Mouse (Mus musculus): Measurements from ENCODE around the gene Riox2. TPM values are rescaled to one million over a fixed set of nuclear protein-coding genes. Genes with fewer than 3 reads are reported as not detected.

The Riox2 gene
- polyA plus RNA-seq (2014; fragmentation: Nextera tagmentation; extraction: Ambion mirVana), result 24.2 and 25.9 TPM in 2 replicates

GRCm38 (mm10) chr16:59471637-59472278, at the start of gene Riox2:
Gene Riox2 (plus strand): TSS chr16:59471775.
- Histone ChIP-seq H3K36me3 (ENCODE audit: control insufficient read depth, insufficient read depth, low read length) (peaks cover 14% of the 10 kb centered on the region), H3K9me3 (ENCODE audit: control insufficient read depth, low read length) (no peaks in the 10 kb centered on the region), H3K4me1 (ENCODE audit: control insufficient read depth in 2 of 2, insufficient read depth in 2 of 2, low read length in 2 of 2) (peaks cover 0 to 12% of the 10 kb centered on the region in 2 experiments; a peak in 2 of 4 replicates), H3K27me3 (ENCODE audit: control insufficient read depth, insufficient read depth, low read length) (no peaks in the 10 kb centered on the region), H3K9ac (ENCODE audit: low read length) (peak within 1 kb of the TSS; percentile 79), H3K4me3 (ENCODE audit: control insufficient read depth in 1 of 2, insufficient read depth in 1 of 2, low read depth in 1 of 2, low read length in 2 of 2) (peak within 1 kb of the TSS; percentile 78), H3K4me2 (ENCODE audit: low read length) (peak within 1 kb of the TSS; percentile 72), H3K27ac (replicated peaks in 1 of 2; ENCODE audit: control insufficient read depth in 1 of 2, insufficient read depth in 1 of 2, low read depth in 2 of 2, low read length in 2 of 2) (peak within 1 kb of the TSS; percentile 67 to 76)
- ATAC-seq (ENCODE audit: insufficient number of reproducible peaks, insufficient read depth, low FRiP score, low read depth), result peak; percentile 87
- WGBS, result 2% methylated on average over 55 of the region's 56 CpGs

DNA sequence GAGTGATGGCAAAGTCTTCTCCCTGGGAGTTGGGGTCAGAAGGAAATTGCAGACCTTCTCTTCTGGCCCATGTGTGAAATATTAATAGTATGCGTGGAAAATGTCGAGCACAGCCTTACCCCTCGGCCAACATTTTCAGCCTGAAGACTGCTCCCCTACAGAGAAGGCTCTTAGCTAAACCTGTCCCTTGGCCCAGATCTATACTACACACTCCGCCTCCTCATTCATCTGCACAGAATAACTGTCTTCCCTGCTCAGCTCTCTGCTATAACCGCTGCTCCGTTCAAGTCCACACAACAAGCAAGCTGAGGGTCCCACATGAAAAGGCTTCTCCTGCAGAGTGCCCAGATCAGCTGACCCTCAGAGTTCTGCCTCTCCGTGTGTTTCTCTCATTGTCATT, 43.6 kb upstream of the Riox2 start:
- H3K4me2 ChIP-seq (ENCODE audit: low read length), result no peak overlapping the region
- 83% methylated on average over 7 of the region's 7 CpGs for WGBS
- no peaks in the 10 kb centered on the region for H3K9me3 ChIP-seq (ENCODE audit: control insufficient read depth, low read length)
- H3K27me3 ChIP-seq (ENCODE audit: control insufficient read depth, insufficient read depth, low read length), result no peaks in the 10 kb centered on the region
- no peaks in the 10 kb centered on the region for H3K4me1 ChIP-seq (ENCODE audit: control insufficient read depth in 2 of 2, insufficient read depth in 2 of 2, low read length in 2 of 2)
- no peak overlapping the region for H3K9ac ChIP-seq (ENCODE audit: low read length)
- ATAC-seq (ENCODE audit: insufficient number of reproducible peaks, insufficient read depth, low FRiP score, low read depth), result no peak
- no peak overlapping the region for H3K27ac ChIP-seq (replicated peaks in 1 of 2; ENCODE audit: control insufficient read depth in 1 of 2, insufficient read depth in 1 of 2, low read depth in 2 of 2, low read length in 2 of 2)
- no peaks in the 10 kb centered on the region for H3K36me3 ChIP-seq (ENCODE audit: control insufficient read depth, insufficient read depth, low read length)
- H3K4me3 ChIP-seq (ENCODE audit: control insufficient read depth in 1 of 2, insufficient read depth in 1 of 2, low read depth in 1 of 2, low read length in 2 of 2), result no peak overlapping the region

DNA sequence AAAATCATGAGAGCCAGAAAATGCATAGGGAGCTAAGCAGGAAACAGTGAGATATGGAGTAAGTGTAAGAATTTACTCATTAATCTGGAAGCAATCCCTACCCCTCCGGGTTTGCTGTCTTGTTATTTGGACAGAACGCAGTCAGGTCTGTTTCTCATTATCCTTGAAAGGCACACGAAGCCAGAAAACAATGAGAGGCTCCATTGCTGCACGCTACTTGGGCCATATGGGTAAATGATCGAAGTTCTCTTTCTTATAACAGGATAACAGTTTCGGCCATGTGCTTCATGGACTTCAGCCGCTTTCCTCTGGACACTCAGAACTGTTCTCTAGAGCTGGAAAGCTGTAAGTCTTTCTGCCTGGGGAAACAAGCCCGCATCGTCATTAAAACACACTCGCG, 38.4 kb upstream of the Riox2 start:
- no peaks in the 10 kb centered on the region for H3K4me1 ChIP-seq (ENCODE audit: control insufficient read depth in 2 of 2, insufficient read depth in 2 of 2, low read length in 2 of 2)
- H3K4me3 ChIP-seq (ENCODE audit: control insufficient read depth in 1 of 2, insufficient read depth in 1 of 2, low read depth in 1 of 2, low read length in 2 of 2), result no peak overlapping the region
- no peaks in the 10 kb centered on the region for H3K9me3 ChIP-seq (ENCODE audit: control insufficient read depth, low read length)
- no peak for ATAC-seq (ENCODE audit: insufficient number of reproducible peaks, insufficient read depth, low FRiP score, low read depth)
- H3K27ac ChIP-seq (replicated peaks in 1 of 2; ENCODE audit: control insufficient read depth in 1 of 2, insufficient read depth in 1 of 2, low read depth in 2 of 2, low read length in 2 of 2), result no peak overlapping the region
- H3K27me3 ChIP-seq (ENCODE audit: control insufficient read depth, insufficient read depth, low read length), result no peaks in the 10 kb centered on the region
- no peak overlapping the region for H3K4me2 ChIP-seq (ENCODE audit: low read length)
- H3K36me3 ChIP-seq (ENCODE audit: control insufficient read depth, insufficient read depth, low read length), result no peaks in the 10 kb centered on the region
- no peak overlapping the region for H3K9ac ChIP-seq (ENCODE audit: low read length)
- 81% methylated on average over 11 of the region's 11 CpGs for WGBS

DNA sequence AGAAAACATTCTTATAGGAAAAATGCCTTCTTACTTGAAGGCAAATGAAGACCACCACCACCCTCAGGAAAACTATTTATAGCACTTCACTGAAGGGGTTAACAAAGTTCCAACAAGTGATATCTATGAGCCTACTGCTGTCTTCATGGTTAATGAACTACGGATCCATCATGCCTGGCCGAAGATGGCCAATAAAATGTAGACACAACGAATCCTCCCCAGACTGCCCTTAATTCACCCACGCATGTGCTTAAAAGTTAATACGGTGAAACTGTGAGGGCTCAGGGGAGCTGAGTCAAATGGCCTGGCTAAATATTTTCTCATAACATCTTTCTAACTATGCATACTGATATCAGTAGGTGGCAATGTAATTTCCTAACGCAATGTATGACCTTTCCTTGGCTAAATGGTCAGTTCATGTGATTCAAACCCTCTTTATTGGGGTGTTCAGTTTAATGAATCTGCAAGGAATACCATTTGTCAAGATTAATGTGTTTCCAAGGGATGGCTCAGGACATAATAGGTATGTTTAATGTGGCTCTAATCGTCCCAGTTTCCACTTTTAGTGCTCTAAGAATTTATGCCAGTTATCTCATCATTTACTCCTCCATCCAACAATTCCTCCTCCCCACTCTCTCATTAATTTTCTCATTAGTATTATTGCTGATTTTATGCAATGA, 26.6 kb upstream of the Riox2 start:
- WGBS, result 77% methylated on average over 7 of the region's 7 CpGs
- H3K27me3 ChIP-seq (ENCODE audit: control insufficient read depth, insufficient read depth, low read length), result no peaks in the 10 kb centered on the region
- ATAC-seq (ENCODE audit: insufficient number of reproducible peaks, insufficient read depth, low FRiP score, low read depth), result no peak

GRCm38 (mm10) chr16:59448181-59448580, 23.4 kb upstream of the Riox2 start:
- Histone ChIP-seq H3K4me1 (ENCODE audit: control insufficient read depth in 2 of 2, insufficient read depth in 2 of 2, low read length in 2 of 2) (no peaks in the 10 kb centered on the region), H3K36me3 (ENCODE audit: control insufficient read depth, insufficient read depth, low read length) (no peaks in the 10 kb centered on the region), H3K4me3 (ENCODE audit: control insufficient read depth in 1 of 2, insufficient read depth in 1 of 2, low read depth in 1 of 2, low read length in 2 of 2) (no peak overlapping the region), H3K4me2 (ENCODE audit: low read length) (no peak overlapping the region), H3K9me3 (ENCODE audit: control insufficient read depth, low read length) (no peaks in the 10 kb centered on the region), H3K27ac (replicated peaks in 1 of 2; ENCODE audit: control insufficient read depth in 1 of 2, insufficient read depth in 1 of 2, low read depth in 2 of 2, low read length in 2 of 2) (no peak overlapping the region), H3K9ac (ENCODE audit: low read length) (no peak overlapping the region), H3K27me3 (ENCODE audit: control insufficient read depth, insufficient read depth, low read length) (no peaks in the 10 kb centered on the region)
- 91% methylated on average over 1 of the region's 1 CpGs for WGBS
- no peak for ATAC-seq (ENCODE audit: insufficient number of reproducible peaks, insufficient read depth, low FRiP score, low read depth)

More for the DNA sequence above, 26.6 kb upstream of the Riox2 start:
- Histone ChIP-seq H3K4me3 (ENCODE audit: control insufficient read depth in 1 of 2, insufficient read depth in 1 of 2, low read depth in 1 of 2, low read length in 2 of 2) (no peak overlapping the region), H3K4me2 (ENCODE audit: low read length) (no peak overlapping the region), H3K9ac (ENCODE audit: low read length) (no peak overlapping the region), H3K4me1 (ENCODE audit: control insufficient read depth in 2 of 2, insufficient read depth in 2 of 2, low read length in 2 of 2) (no peaks in the 10 kb centered on the region), H3K36me3 (ENCODE audit: control insufficient read depth, insufficient read depth, low read length) (no peaks in the 10 kb centered on the region), H3K9me3 (ENCODE audit: control insufficient read depth, low read length) (no peaks in the 10 kb centered on the region), H3K27ac (replicated peaks in 1 of 2; ENCODE audit: control insufficient read depth in 1 of 2, insufficient read depth in 1 of 2, low read depth in 2 of 2, low read length in 2 of 2) (no peak overlapping the region)

DNA sequence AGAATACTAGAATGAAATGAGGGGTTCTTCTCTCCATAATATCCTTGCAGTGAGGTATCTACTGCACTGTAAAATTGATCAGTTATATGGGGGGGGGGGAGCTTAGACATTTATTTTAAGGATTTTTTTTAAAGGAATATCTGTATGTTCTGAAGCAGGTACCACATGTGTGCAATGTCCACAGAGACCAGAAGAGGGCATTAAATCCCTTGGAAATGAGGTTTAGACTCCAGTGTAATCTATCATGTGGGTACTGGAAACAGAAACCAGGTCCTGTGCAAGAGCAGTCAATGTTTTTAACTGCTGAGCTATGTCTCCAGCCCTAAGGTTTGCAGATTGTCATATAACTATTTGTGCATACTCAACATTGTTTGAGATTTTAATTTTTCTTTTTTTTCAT, 22.5 kb upstream of the Riox2 start:
- Histone ChIP-seq H3K4me1 (ENCODE audit: control insufficient read depth in 2 of 2, insufficient read depth in 2 of 2, low read length in 2 of 2) (no peaks in the 10 kb centered on the region), H3K9me3 (ENCODE audit: control insufficient read depth, low read length) (no peaks in the 10 kb centered on the region), H3K9ac (ENCODE audit: low read length) (no peak overlapping the region), H3K27me3 (ENCODE audit: control insufficient read depth, insufficient read depth, low read length) (no peaks in the 10 kb centered on the region), H3K4me2 (ENCODE audit: low read length) (no peak overlapping the region), H3K4me3 (ENCODE audit: control insufficient read depth in 1 of 2, insufficient read depth in 1 of 2, low read depth in 1 of 2, low read length in 2 of 2) (no peak overlapping the region), H3K27ac (replicated peaks in 1 of 2; ENCODE audit: control insufficient read depth in 1 of 2, insufficient read depth in 1 of 2, low read depth in 2 of 2, low read length in 2 of 2) (no peak overlapping the region), H3K36me3 (ENCODE audit: control insufficient read depth, insufficient read depth, low read length) (no peaks in the 10 kb centered on the region)
- no peak for ATAC-seq (ENCODE audit: insufficient number of reproducible peaks, insufficient read depth, low FRiP score, low read depth)

DNA sequence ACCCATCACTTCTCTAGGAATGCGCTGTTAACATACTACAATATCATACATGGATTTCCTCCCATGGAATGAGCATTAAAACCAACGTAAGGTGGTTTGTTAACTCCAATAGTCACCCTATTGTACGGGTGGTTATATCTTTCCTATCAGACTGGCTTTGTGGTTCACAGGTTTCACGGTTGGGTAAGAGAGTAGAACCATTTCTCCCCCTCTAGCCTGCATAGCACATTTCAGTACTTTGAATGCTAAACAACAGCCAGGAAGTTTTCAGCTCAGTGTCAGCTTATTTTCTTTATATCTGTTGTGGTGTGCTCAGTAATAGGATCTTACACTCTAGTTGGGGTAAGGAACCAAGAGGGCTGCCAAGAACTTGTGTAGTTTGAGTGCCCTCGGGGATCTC, 19.8 kb upstream of the Riox2 start:
- H3K9me3 ChIP-seq (ENCODE audit: control insufficient read depth, low read length), result no peaks in the 10 kb centered on the region
- no peak overlapping the region for H3K4me3 ChIP-seq (ENCODE audit: control insufficient read depth in 1 of 2, insufficient read depth in 1 of 2, low read depth in 1 of 2, low read length in 2 of 2)
- H3K27me3 ChIP-seq (ENCODE audit: control insufficient read depth, insufficient read depth, low read length), result no peaks in the 10 kb centered on the region
- H3K27ac ChIP-seq (replicated peaks in 1 of 2; ENCODE audit: control insufficient read depth in 1 of 2, insufficient read depth in 1 of 2, low read depth in 2 of 2, low read length in 2 of 2), result no peak overlapping the region
- H3K9ac ChIP-seq (ENCODE audit: low read length), result no peak overlapping the region
- WGBS, result 75% methylated on average over 5 of the region's 5 CpGs
- no peaks in the 10 kb centered on the region for H3K4me1 ChIP-seq (ENCODE audit: control insufficient read depth in 2 of 2, insufficient read depth in 2 of 2, low read length in 2 of 2)
- ATAC-seq (ENCODE audit: insufficient number of reproducible peaks, insufficient read depth, low FRiP score, low read depth), result no peak
- H3K36me3 ChIP-seq (ENCODE audit: control insufficient read depth, insufficient read depth, low read length), result no peaks in the 10 kb centered on the region
- no peak overlapping the region for H3K4me2 ChIP-seq (ENCODE audit: low read length)

Data from heart, embryonic 14.5 days (tissue).